Comparison of ENCODE assay signal across 11 mouse cellular contexts in the genomic region with DNA sequence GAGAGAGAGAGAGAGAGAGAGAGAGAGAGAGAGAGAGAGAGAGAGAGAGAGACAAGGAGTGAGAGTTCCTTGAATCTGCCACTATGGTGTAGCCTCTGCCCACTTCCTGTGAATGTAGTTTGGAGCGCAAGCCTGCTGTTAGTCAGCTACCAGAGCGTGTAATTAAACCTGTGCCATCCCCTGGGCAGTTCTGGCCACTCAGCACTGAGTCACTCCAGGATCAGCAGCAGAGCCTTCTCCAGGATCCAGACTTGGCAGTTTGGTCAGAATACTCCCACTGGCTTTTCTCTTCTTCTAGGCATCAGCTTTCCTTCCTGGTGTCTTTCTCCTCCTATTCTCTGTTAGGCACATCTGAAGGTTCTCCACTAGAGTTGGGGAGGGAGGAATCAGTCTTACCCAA. TPM values are rescaled to one million over a fixed set of nuclear protein-coding genes. Genes with fewer than 3 reads are reported as not detected.
A peak's percentile ranks its signal among the peaks of the same experiment; 100 is the strongest.
DNase-seq lines count a peak whose midpoint lies in the region; ATAC-seq and TF ChIP-seq lines count a peak whose summit lies in the region.
"Had no signal": no experiment of that assay in that cellular context is flagged by ENCODE, and none has a peak within 500 bp of the region (broad histone marks: within the 10 kb centered on the region; RNA-seq: fewer than 3 reads in every experiment).

No protein-coding gene starts in this region.

- peak overlapping the region; percentile 77 for H3K4me2 ChIP-seq in hindbrain, postnatal 0 days (ENCODE audit: low read depth, low read length)
- H3K4me2 ChIP-seq: kidney, embryonic 15.5 days; limb, embryonic 15.5 days had no signal

- no peak for TF ChIP-seq POLR2A in olfactory bulb, adult 2 months (IDR thresholded peaks at IDR 0.05; ENCODE audit: insufficient read depth, low read depth, low read length)

- H3K36me3 ChIP-seq in hindbrain, postnatal 0 days (ENCODE audit: insufficient read depth, low read length) = no peaks in the 10 kb centered on the region
- H3K36me3 ChIP-seq in heart, embryonic 10.5 days = no peaks in the 10 kb centered on the region
- H3K36me3 ChIP-seq: G1E; kidney, embryonic 15.5 days; limb, embryonic 15.5 days had no signal

- WGBS in hindbrain, postnatal 0 days = 68% methylated on average over 2 of the region's 2 CpGs
- WGBS in olfactory bulb, adult 2 months = 31% methylated on average over 2 of the region's 2 CpGs
- 65% methylated on average over 2 of the region's 2 CpGs for WGBS in heart, embryonic 10.5 days

- DNase-seq in left cerebral cortex, adult 2 months (ENCODE audit: extremely low spot score in 1 of 2, low spot score in 2 of 2) = peak; percentile 19 to 44
- no peak for DNase-seq in left cerebral cortex, adult 11 months (ENCODE audit: low spot score)
- peak; percentile 69 for DNase-seq in cerebellum, adult 8-10 months
- peak; percentile 39 for DNase-seq in hindbrain, postnatal 0 days (ENCODE audit: low spot score)
- no peak for DNase-seq in heart, embryonic 10.5 days (ENCODE audit: low spot score)
- DNase-seq in adrenal gland, adult 18-20 months (ENCODE audit: low spot score in 2 of 2) = no peak
- DNase-seq: lung, postnatal 14 days had no signal

- H3K4me1 ChIP-seq in hindbrain, postnatal 0 days (ENCODE audit: insufficient read depth, low read length) = no peaks in the 10 kb centered on the region
- peaks cover 9% of the 10 kb centered on the region for H3K4me1 ChIP-seq in olfactory bulb, adult 2 months (ENCODE audit: control insufficient read depth, insufficient read depth, low read length)
- H3K4me1 ChIP-seq in heart, embryonic 10.5 days = peaks cover 6% of the 10 kb centered on the region; the same call in 1 of the 2 replicates

- no peaks in the 10 kb centered on the region for H3K9me3 ChIP-seq in hindbrain, postnatal 0 days (ENCODE audit: low read length)
- no peaks in the 10 kb centered on the region for H3K9me3 ChIP-seq in heart, embryonic 10.5 days
- H3K9me3 ChIP-seq: kidney, embryonic 15.5 days; limb, embryonic 15.5 days had no signal

- H3K4me3 ChIP-seq in left cerebral cortex, adult 2 months = peak overlapping the region; percentile 43
- peak overlapping the region; percentile 66 for H3K4me3 ChIP-seq in hindbrain, postnatal 0 days (ENCODE audit: low read length)
- peak overlapping the region; percentile 82 for H3K4me3 ChIP-seq in olfactory bulb, adult 2 months (ENCODE audit: insufficient read depth, low read depth, low read length)
- H3K4me3 ChIP-seq in heart, embryonic 10.5 days = no peak overlapping the region
- H3K4me3 ChIP-seq: kidney, embryonic 15.5 days; limb, embryonic 15.5 days had no signal

- TF ChIP-seq CTCF in left cerebral cortex, adult 2 months (IDR thresholded peaks at IDR 0.05) = no peak
- no peak for TF ChIP-seq CTCF in hindbrain, postnatal 0 days (IDR thresholded peaks at IDR 0.05; ENCODE audit: low read depth)
- no peak for TF ChIP-seq CTCF in olfactory bulb, adult 2 months (IDR thresholded peaks at IDR 0.05; ENCODE audit: insufficient read depth, low read depth, low read length)

- H3K27ac ChIP-seq in left cerebral cortex, adult 2 months = 0 out of 2 replicates have a peak overlapping the region, but pooled peaks have one; percentile 11
- H3K27ac ChIP-seq in hindbrain, postnatal 0 days = no peak overlapping the region
- H3K27ac ChIP-seq in olfactory bulb, adult 2 months (ENCODE audit: insufficient read depth, low read depth, low read length) = no peak overlapping the region
- no peak overlapping the region for H3K27ac ChIP-seq in heart, embryonic 10.5 days
- H3K27ac ChIP-seq: kidney, embryonic 15.5 days; limb, embryonic 15.5 days had no signal

- no peak overlapping the region for H3K9ac ChIP-seq in hindbrain, postnatal 0 days (replicated peaks; ENCODE audit: low read length)
- H3K9ac ChIP-seq: kidney, embryonic 15.5 days; limb, embryonic 15.5 days had no signal

- no peak for ATAC-seq in hindbrain, postnatal 0 days

- no peaks in the 10 kb centered on the region for H3K27me3 ChIP-seq in hindbrain, postnatal 0 days (ENCODE audit: insufficient read depth, low read length)
- H3K27me3 ChIP-seq in heart, embryonic 10.5 days (ENCODE audit: insufficient read depth, poor library complexity, severe bottlenecking) = peaks cover 26% of the 10 kb centered on the region

- intact Hi-C loops in left cerebral cortex, adult 2 months (cut with DNase I) = loop anchor here (5.0 kb wide), 3 partner anchors 162 to 428 kb away; a partner anchor contains a TSS

RNA-seq across cellular contexts. Expression of a gene that starts 2.2 kb away (rescaled TPM):
- 100 to 1,000 TPM; 117 to 127 TPM for total RNA-seq in left cerebral cortex, adult 2 months (2021)
- 19.1 and 22.0 TPM in 2 replicates for total RNA-seq in hindbrain, postnatal 0 days (2014; rRNA removed)
- 3.1 and 3.6 TPM in 2 replicates for polyA plus RNA-seq in hindbrain, postnatal 0 days (2015; fragmentation: Nextera tagmentation; extraction: Ambion mirVana)
- 88.3 TPM in 1 of 2 replicates, not detected in the other for polyA plus RNA-seq in olfactory bulb, adult 2 months (2012; ENCODE audit: insufficient read depth, insufficient read length, low replicate concordance, missing spikeins)
- 0.02 TPM in 1 of 2 replicates, not detected in the other for polyA plus RNA-seq in heart, embryonic 10.5 days (2016; fragmentation: Nextera tagmentation; extraction: Ambion mirVana)
- 1 to 10 TPM; 1.5 to 1.7 TPM for total RNA-seq in adrenal gland, adult 18-20 months (2021)

Comparison
In these comparisons a context has a peak if more than half of its experiments do, and no peak if none do; other contexts are left out.
1. DNase-seq: peak in left cerebral cortex, adult 2 months (2 of 2), cerebellum, adult 8-10 months (single experiment) and hindbrain, postnatal 0 days (single experiment); none in left cerebral cortex, adult 11 months (single experiment), heart, embryonic 10.5 days (single experiment) and adrenal gland, adult 18-20 months (0 of 2).